Mouse (Mus musculus) frontal cortex, postnatal 36 days (tissue): Measurements from ENCODE around the gene Olfr1025-ps1.

Source experiments
- DNase-seq, 2 experiments: peaks; one replicate each; pipeline ENCODE4 v3.0.0; 2022; ENCODE audit warnings: low spot score in 2 of 2

The Olfr1025-ps1 gene

GRCm38 (mm10) chr2:85914893-85915292 lies at the start of gene Olfr1025-ps1:
Gene Olfr1025-ps1, plus strand, starts transcription at chr2:85915193.
- DNase-seq, result no peak

GRCm38 (mm10) chr2:85868294-85868693 lies 46.7 kb upstream of the Olfr1025-ps1 start, which contains the start of gene Olfr1022:
Gene Olfr1022, plus strand, starts transcription at chr2:85868594.
- no peak for DNase-seq

- no peak for DNase-seq
These were observed 29.7 kb upstream of the Olfr1025-ps1 start, which contains the start of gene Olfr1023 for GRCm38 (mm10) chr2:85885340-85885739. Gene Olfr1023, plus strand, starts transcription at chr2:85885640.

GRCm38 (mm10) chr2:85904952-85905351 lies 10.0 kb upstream of the Olfr1025-ps1 start, which contains the start of gene Olfr1024:
Gene Olfr1024, minus strand, starts transcription at chr2:85905052.
- no peak for DNase-seq

DNA sequence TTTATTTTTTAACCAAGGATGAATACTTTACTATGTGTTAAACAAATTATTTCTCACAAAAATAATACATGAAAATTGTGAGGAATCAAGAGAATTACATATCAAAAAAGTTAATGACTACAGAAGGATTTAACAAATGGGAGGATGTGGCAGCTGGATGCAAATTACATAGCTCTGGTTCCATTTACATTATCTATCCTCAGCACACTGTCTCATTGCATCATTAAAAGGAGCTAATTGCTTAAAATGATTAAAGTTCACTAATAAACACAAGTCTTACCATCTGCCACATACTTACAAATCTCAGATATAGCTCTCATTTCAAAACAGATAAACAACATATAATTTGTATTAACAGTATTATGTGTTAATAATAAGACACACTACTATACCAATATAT lies 1.8 kb upstream of the Olfr1025-ps1 start:
- no peak for DNase-seq

- DNase-seq, result no peak
These were observed 6.3 kb downstream of the Olfr1025-ps1 start, which contains the start of gene Olfr1026 for GRCm38 (mm10) chr2:85921258-85921657. Gene Olfr1026, plus strand, starts transcription at chr2:85921558.

DNA sequence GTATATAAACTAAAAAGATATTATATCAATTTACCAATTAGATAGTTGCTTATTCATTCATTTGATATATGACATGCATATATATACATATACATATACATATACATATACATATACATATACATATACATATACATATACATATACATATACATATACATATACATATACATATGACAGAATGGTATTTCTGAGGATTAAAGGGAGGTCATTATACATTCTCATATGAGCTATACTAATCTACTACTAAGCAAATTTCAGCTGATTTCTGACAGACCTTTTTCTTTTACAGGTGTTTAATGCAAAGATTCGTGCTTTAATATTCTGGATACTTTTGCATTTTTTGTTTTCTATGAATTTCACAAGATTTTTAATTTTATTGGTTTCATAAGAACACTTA lies 35.1 kb downstream of the Olfr1025-ps1 start, which contains the start of gene Olfr1028:
Olfr1028 (plus strand) TSS at position 301 of the 400 bp plus-strand sequence.
- no peak for DNase-seq
